Mouse (Mus musculus) gastrocnemius, adult 2 months (tissue): ENCODE measurements at regions not wholly inside any gene's neighbourhood (a gene's known extent, or its start where the extent isn't known, plus 50 kb on each side); places are given as distances from the start of the nearest gene placed in this dataset.
"Not testable (repeated sequence)": the region's sequence is repeated elsewhere in the genome, so short reads cannot be mapped to it uniquely, and the experiment has no call there.

Experiments used
- DNase-seq: peaks from one replicate; pipeline ENCODE4 v3.0.0; 2022
- H3K27ac ChIP-seq: fragments of 200-600 bp; 2 replicates; pipeline ENCODE4 v1.8.1; 2022; ENCODE audit warnings: mild to moderate bottlenecking
- H3K4me3 ChIP-seq: fragments of 200-600 bp; 2 replicates; pipeline ENCODE4 v1.8.1; 2022; ENCODE audit warnings: mild to moderate bottlenecking, moderate library complexity
- CTCF ChIP-seq: fragments of 200-600 bp; IDR thresholded peaks from 2 replicates; pipeline ENCODE4 v1.8.1; 2022; ENCODE audit warnings: antibody characterized with exemption, mild to moderate bottlenecking, moderate library complexity
- intact Hi-C: fragments of 180-260 bp; cut with DNase I; formaldehyde crosslinking; loops from one replicate; pipeline ENCODE4 v1.15.1; 2025

DNA sequence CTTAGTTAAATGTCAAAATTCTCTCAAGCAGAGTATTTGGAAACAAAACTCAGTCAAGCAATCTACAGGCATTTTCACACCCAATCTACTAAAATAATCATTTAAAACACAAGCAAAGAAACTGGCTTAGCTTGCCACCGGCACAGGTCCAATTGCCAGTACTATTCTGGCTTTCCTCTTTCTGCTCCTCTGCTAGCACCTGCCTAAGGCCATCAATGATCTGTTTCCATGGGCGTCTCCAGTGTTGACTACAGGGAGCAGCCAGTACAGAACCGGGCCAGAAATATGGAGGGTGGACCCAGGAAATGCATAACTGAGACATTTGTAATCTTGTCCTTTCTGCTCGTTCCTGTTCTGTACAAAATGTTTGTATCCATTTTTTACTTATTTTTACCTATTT is 96.4 kb upstream of the C6 start:
- Histone ChIP-seq H3K4me3 (no peak overlapping the region), H3K27ac (no peak overlapping the region)
- no peak for TF ChIP-seq CTCF
- peak; percentile 54 for DNase-seq
- intact Hi-C loops = no loop called here

- peak overlapping the region; percentile 16; the same call in 1 of the 2 replicates for H3K27ac ChIP-seq
- no peak for DNase-seq
- TF ChIP-seq CTCF = no peak
- intact Hi-C loops = no loop called here
- H3K4me3 ChIP-seq = no peak overlapping the region
Measured at GRCm38 (mm10) chr15:4641666-4642065, 85.3 kb upstream of the C6 start.

- Histone ChIP-seq H3K4me3 (no peak overlapping the region), H3K27ac (no peak overlapping the region)
- intact Hi-C loops = no loop called here
- no peak for DNase-seq
- no peak for TF ChIP-seq CTCF
Measured at GRCm38 (mm10) chr15:4642859-4643258, 84.1 kb upstream of the C6 start.

- H3K27ac ChIP-seq = no peak overlapping the region
- no peak for TF ChIP-seq CTCF
- H3K4me3 ChIP-seq = no peak overlapping the region
- intact Hi-C loops = no loop called here
- DNase-seq = no peak
Measured at GRCm38 (mm10) chr15:4643888-4644606, 82.9 kb upstream of the C6 start.

GRCm38 (mm10) chr15:4648626-4649025 is 78.3 kb upstream of the C6 start:
- H3K4me3 ChIP-seq = no peak overlapping the region
- no peak overlapping the region for H3K27ac ChIP-seq
- intact Hi-C loops = no loop called here
- no peak for DNase-seq
- TF ChIP-seq CTCF = no peak

GRCm38 (mm10) chr15:4653706-4654105 is 73.3 kb upstream of the C6 start:
- H3K27ac ChIP-seq = no peak overlapping the region
- H3K4me3 ChIP-seq = no peak overlapping the region
- TF ChIP-seq CTCF = no peak
- peak; percentile 33 for DNase-seq
- intact Hi-C loops = no loop called here

DNA sequence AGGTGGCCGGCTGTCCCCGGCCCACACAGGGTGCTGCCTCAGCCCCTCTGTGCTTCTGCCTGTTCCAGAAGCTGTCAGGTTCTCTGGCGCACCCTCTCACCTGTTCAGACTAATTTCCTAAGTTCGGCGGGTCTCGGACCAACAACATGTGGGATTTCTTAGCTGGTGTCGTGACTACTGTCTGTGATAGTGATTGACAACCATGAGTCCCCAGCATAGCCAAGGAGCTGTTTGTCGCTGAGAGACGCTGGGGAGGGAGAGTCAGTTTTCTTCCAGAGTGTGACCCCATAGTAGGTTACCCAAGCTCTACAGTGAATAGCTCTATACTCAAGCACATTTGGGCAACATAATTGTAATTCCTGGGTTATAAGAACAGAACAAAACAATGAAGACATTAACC is 54.1 kb upstream of the C6 start:
- H3K4me3 ChIP-seq, DNase-seq, intact Hi-C loops, H3K27ac ChIP-seq: not testable (repeated sequence)
